Mouse (Mus musculus): ENCODE measurements around the gene Bcr. TPM values are rescaled to one million over a fixed set of nuclear protein-coding genes. Genes with fewer than 3 reads are reported as not detected.

Bcr gene
- polyA plus RNA-seq, 1 experiment from 2014 or later: 11.7 TPM

DNA sequence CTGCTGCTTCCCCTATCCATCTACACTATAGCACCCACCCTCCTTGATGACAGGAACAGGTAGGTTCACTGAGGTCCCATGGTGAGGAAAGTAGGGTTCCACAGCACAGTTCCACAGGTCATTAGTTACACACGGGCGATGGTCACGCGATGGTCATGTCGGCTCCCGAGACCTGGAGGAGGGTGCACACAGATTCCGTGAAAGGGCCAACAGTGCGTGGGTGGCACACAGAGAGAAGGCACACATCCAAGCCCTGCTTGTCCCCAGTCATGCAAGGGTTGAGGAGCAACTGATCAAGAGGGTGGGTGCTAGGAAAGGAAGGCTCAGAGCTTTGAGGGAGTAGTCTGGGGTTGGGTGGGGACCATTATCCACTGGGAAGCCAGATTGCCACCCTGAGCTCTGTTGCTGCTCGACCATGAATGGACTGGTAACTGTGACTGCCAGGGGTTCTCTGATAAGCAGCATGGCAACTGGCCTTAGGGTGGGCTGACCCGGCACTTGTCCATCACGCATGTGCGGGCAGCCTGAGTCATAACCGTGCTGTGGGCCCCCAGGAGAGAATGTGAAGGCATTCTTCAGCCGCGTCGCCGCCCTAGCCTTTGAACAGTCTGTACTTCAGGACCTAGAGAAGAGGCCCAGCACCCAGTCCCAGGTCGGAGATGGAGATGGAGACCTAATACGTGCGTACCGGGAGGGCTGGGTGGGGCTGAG is 8.9 kb upstream of the Bcr start:
- H3K9me3 ChIP-seq (ENCODE audit: control insufficient read depth, low read length): no peaks in the 10 kb centered on the region
- no peaks in the 10 kb centered on the region for H3K4me1 ChIP-seq (replicated peaks; ENCODE audit: control insufficient read depth, insufficient read depth, low read length)
- no peak overlapping the region for H3K4me2 ChIP-seq (ENCODE audit: low read depth, low read length, severe bottlenecking)
- H3K27me3 ChIP-seq (ENCODE audit: control insufficient read depth, insufficient read depth, low read length): no peaks in the 10 kb centered on the region
- DNase-seq (ENCODE audit: low spot score) (no peak), ATAC-seq (replicated peaks; ENCODE audit: low FRiP score) (no peak)
- H3K9ac ChIP-seq (ENCODE audit: low read length): no peak overlapping the region
- H3K4me3 ChIP-seq (ENCODE audit: low read depth, low read length): no peak overlapping the region
- no peak overlapping the region for H3K27ac ChIP-seq (ENCODE audit: low read depth, low read length)
- no peaks in the 10 kb centered on the region for H3K36me3 ChIP-seq (ENCODE audit: control insufficient read depth, insufficient read depth, low read length)
- WGBS: 94% methylated on average over 21 of the region's 21 CpGs

DNA sequence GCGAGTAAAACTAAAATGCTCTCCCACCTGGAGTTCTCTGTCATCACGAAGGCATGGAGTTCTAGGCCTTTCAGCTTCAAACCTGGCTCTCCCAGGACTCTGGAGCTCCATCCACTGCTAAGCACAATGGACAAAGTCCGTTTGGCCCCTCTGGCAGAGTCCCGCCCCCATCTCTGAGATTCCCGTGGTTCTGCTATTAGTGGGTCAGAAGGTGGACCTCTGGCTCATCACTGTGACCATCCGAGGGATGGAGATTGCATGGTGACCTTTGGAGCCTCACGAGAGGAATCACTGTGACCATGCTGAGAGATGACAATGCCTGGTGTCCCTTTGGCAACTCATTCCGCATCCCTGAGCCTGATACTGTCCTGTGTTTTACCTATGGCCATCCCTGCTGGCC is 7.5 kb upstream of the Bcr start:
- no peak overlapping the region for H3K27ac ChIP-seq (ENCODE audit: low read depth, low read length)
- no peaks in the 10 kb centered on the region for H3K4me1 ChIP-seq (replicated peaks; ENCODE audit: control insufficient read depth, insufficient read depth, low read length)
- H3K36me3 ChIP-seq (ENCODE audit: control insufficient read depth, insufficient read depth, low read length): no peaks in the 10 kb centered on the region
- H3K4me3 ChIP-seq (ENCODE audit: low read depth, low read length): no peak overlapping the region
- H3K4me2 ChIP-seq (ENCODE audit: low read depth, low read length, severe bottlenecking): no peak overlapping the region
- WGBS: 81% methylated on average over 8 of the region's 8 CpGs
- DNase-seq (ENCODE audit: low spot score): no peak
- no peak overlapping the region for H3K9ac ChIP-seq (ENCODE audit: low read length)
- H3K9me3 ChIP-seq (ENCODE audit: control insufficient read depth, low read length): no peaks in the 10 kb centered on the region
- ATAC-seq (replicated peaks; ENCODE audit: low FRiP score): no peak
- H3K27me3 ChIP-seq (ENCODE audit: control insufficient read depth, insufficient read depth, low read length): no peaks in the 10 kb centered on the region

GRCm38 (mm10) chr10:75053655-75054054 is 6.7 kb upstream of the Bcr start:
- no peak for DNase-seq (ENCODE audit: low spot score)
- Histone ChIP-seq H3K4me1 (replicated peaks; ENCODE audit: control insufficient read depth, insufficient read depth, low read length) (0 out of 2 replicates have a peak, but pooled peaks cover under 1% of the 10 kb centered on the region), H3K4me2 (ENCODE audit: low read depth, low read length, severe bottlenecking) (no peak overlapping the region), H3K27ac (ENCODE audit: low read depth, low read length) (no peak overlapping the region), H3K9ac (ENCODE audit: low read length) (no peak overlapping the region), H3K36me3 (ENCODE audit: control insufficient read depth, insufficient read depth, low read length) (no peaks in the 10 kb centered on the region), H3K27me3 (ENCODE audit: control insufficient read depth, insufficient read depth, low read length) (no peaks in the 10 kb centered on the region), H3K9me3 (ENCODE audit: control insufficient read depth, low read length) (no peaks in the 10 kb centered on the region), H3K4me3 (ENCODE audit: low read depth, low read length) (no peak overlapping the region)
- no peak for ATAC-seq (replicated peaks; ENCODE audit: low FRiP score)
- WGBS: 90% methylated on average over 4 of the region's 4 CpGs

GRCm38 (mm10) chr10:75054125-75054524 is 6.3 kb upstream of the Bcr start:
- H3K27me3 ChIP-seq (ENCODE audit: control insufficient read depth, insufficient read depth, low read length): no peaks in the 10 kb centered on the region
- H3K9ac ChIP-seq (ENCODE audit: low read length): no peak overlapping the region
- 88% methylated on average over 6 of the region's 6 CpGs for WGBS
- ATAC-seq (replicated peaks; ENCODE audit: low FRiP score) (no peak), DNase-seq (ENCODE audit: low spot score) (no peak)
- H3K4me2 ChIP-seq (ENCODE audit: low read depth, low read length, severe bottlenecking): no peak overlapping the region
- 0 out of 2 replicates have a peak, but pooled peaks cover 3% of the 10 kb centered on the region for H3K4me1 ChIP-seq (replicated peaks; ENCODE audit: control insufficient read depth, insufficient read depth, low read length)
- H3K4me3 ChIP-seq (ENCODE audit: low read depth, low read length): no peak overlapping the region
- H3K36me3 ChIP-seq (ENCODE audit: control insufficient read depth, insufficient read depth, low read length): no peaks in the 10 kb centered on the region
- H3K9me3 ChIP-seq (ENCODE audit: control insufficient read depth, low read length): no peaks in the 10 kb centered on the region
- no peak overlapping the region for H3K27ac ChIP-seq (ENCODE audit: low read depth, low read length)

DNA sequence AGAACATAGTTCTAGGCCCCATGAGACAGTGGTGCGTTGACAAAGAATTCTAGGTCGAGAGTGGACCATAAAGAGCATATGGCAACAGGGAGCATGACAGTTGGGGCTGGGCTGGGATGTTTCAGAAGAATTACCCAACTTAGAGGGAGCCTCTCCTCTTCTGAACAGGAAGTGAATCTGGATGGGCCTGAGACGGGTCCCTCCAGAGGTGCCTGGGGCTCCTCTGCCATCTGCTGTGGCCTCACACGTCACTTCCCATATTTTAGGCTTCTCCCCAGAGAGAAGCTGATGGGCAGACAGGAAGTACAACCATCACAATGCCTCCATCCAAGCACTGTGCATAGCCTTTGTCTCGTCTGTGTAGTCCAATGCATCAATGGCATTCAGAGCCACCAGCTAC is 4.7 kb upstream of the Bcr start:
- no peak overlapping the region for H3K4me3 ChIP-seq (ENCODE audit: low read depth, low read length)
- 67% methylated on average over 5 of the region's 5 CpGs for WGBS
- H3K27ac ChIP-seq (ENCODE audit: low read depth, low read length): no peak overlapping the region
- H3K27me3 ChIP-seq (ENCODE audit: control insufficient read depth, insufficient read depth, low read length): no peaks in the 10 kb centered on the region
- no peaks in the 10 kb centered on the region for H3K36me3 ChIP-seq (ENCODE audit: control insufficient read depth, insufficient read depth, low read length)
- ATAC-seq (replicated peaks; ENCODE audit: low FRiP score): no peak
- 0 out of 2 replicates have a peak, but pooled peaks cover 6% of the 10 kb centered on the region for H3K4me1 ChIP-seq (replicated peaks; ENCODE audit: control insufficient read depth, insufficient read depth, low read length)
- no peak overlapping the region for H3K9ac ChIP-seq (ENCODE audit: low read length)
- no peak for DNase-seq (ENCODE audit: low spot score)
- no peak overlapping the region for H3K4me2 ChIP-seq (ENCODE audit: low read depth, low read length, severe bottlenecking)
- no peaks in the 10 kb centered on the region for H3K9me3 ChIP-seq (ENCODE audit: control insufficient read depth, low read length)

GRCm38 (mm10) chr10:75056255-75056654 is 4.1 kb upstream of the Bcr start:
- DNase-seq (ENCODE audit: low spot score) (no peak), ATAC-seq (replicated peaks; ENCODE audit: low FRiP score) (no peak)
- Histone ChIP-seq H3K36me3 (ENCODE audit: control insufficient read depth, insufficient read depth, low read length) (no peaks in the 10 kb centered on the region), H3K9ac (ENCODE audit: low read length) (no peak overlapping the region), H3K27me3 (ENCODE audit: control insufficient read depth, insufficient read depth, low read length) (no peaks in the 10 kb centered on the region), H3K9me3 (ENCODE audit: control insufficient read depth, low read length) (no peaks in the 10 kb centered on the region), H3K4me3 (ENCODE audit: low read depth, low read length) (no peak overlapping the region), H3K4me2 (ENCODE audit: low read depth, low read length, severe bottlenecking) (no peak overlapping the region), H3K27ac (ENCODE audit: low read depth, low read length) (no peak overlapping the region), H3K4me1 (replicated peaks; ENCODE audit: control insufficient read depth, insufficient read depth, low read length) (0 out of 2 replicates have a peak, but pooled peaks cover 6% of the 10 kb centered on the region)
- WGBS: 11% methylated on average over 4 of the region's 4 CpGs

GRCm38 (mm10) chr10:75058336-75058735 is 2.1 kb upstream of the Bcr start:
- no peak overlapping the region for H3K4me3 ChIP-seq (ENCODE audit: low read depth, low read length)
- H3K4me2 ChIP-seq (ENCODE audit: low read depth, low read length, severe bottlenecking): no peak overlapping the region
- H3K27me3 ChIP-seq (ENCODE audit: control insufficient read depth, insufficient read depth, low read length): no peaks in the 10 kb centered on the region
- peaks cover 15% of the 10 kb centered on the region for H3K4me1 ChIP-seq (replicated peaks; ENCODE audit: control insufficient read depth, insufficient read depth, low read length)
- H3K36me3 ChIP-seq (ENCODE audit: control insufficient read depth, insufficient read depth, low read length): no peaks in the 10 kb centered on the region
- H3K9ac ChIP-seq (ENCODE audit: low read length): no peak overlapping the region
- DNase-seq (ENCODE audit: low spot score) (no peak), ATAC-seq (replicated peaks; ENCODE audit: low FRiP score) (no peak)
- 81% methylated on average over 8 of the region's 8 CpGs for WGBS
- no peak overlapping the region for H3K27ac ChIP-seq (ENCODE audit: low read depth, low read length)
- H3K9me3 ChIP-seq (ENCODE audit: control insufficient read depth, low read length): no peaks in the 10 kb centered on the region

DNA sequence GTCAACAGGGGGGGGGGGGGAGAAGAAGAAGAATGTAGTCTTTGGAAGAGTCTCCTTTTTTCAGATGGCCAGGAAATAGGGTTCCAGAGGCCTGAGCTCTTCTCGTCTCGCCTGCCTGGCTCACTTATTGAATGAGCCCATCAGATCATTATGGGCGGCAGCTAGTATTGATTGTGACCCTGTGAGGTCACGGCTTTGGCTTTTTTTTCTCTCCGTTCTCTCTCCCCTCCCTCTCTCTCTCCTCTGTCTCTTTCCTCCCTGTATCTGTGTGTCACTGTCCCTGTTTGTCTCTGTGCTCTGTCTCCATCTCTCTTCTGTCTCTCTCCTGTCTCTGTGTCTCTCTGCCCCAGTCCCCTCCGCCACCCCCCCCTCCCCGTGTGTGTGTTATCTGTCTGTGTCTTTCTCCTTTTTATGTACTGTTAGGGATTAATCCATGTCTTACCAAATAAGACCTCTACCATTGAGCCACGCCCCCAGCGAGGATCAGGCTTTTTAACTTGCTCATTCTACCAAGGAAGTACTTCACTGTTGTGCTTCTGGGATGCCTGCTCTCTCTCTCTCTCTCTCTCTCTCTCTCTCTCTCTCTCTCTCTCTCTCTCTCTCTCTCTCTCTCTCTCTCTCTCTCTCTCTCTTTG is 1.5 kb upstream of the Bcr start:
- peaks cover 20% of the 10 kb centered on the region for H3K4me1 ChIP-seq (replicated peaks; ENCODE audit: control insufficient read depth, insufficient read depth, low read length)
- H3K27ac ChIP-seq (ENCODE audit: low read depth, low read length): no peak overlapping the region
- ATAC-seq (replicated peaks; ENCODE audit: low FRiP score) (no peak), DNase-seq (ENCODE audit: low spot score) (peak; percentile 69)
- no peaks in the 10 kb centered on the region for H3K9me3 ChIP-seq (ENCODE audit: control insufficient read depth, low read length)
- no peaks in the 10 kb centered on the region for H3K27me3 ChIP-seq (ENCODE audit: control insufficient read depth, insufficient read depth, low read length)
- H3K4me3 ChIP-seq (ENCODE audit: low read depth, low read length): no peak overlapping the region
- 0 out of 2 replicates have a peak overlapping the region, but pooled peaks have one; percentile 2 for H3K4me2 ChIP-seq (ENCODE audit: low read depth, low read length, severe bottlenecking)
- no peak overlapping the region for H3K9ac ChIP-seq (ENCODE audit: low read length)
- WGBS: 14% methylated on average over 9 of the region's 9 CpGs
- H3K36me3 ChIP-seq (ENCODE audit: control insufficient read depth, insufficient read depth, low read length): no peaks in the 10 kb centered on the region

All from forebrain, embryonic 11.5 days (tissue).